Mouse (Mus musculus): ENCODE data around the gene Smtnl1. TPM values are rescaled to one million over a fixed set of nuclear protein-coding genes. Genes with fewer than 3 reads are reported as not detected.
A peak's percentile ranks its signal among the peaks of the same experiment; 100 is the strongest.

The Smtnl1 gene
- polyA plus RNA-seq, 1 experiment from 2014 or later = not detected

DNA sequence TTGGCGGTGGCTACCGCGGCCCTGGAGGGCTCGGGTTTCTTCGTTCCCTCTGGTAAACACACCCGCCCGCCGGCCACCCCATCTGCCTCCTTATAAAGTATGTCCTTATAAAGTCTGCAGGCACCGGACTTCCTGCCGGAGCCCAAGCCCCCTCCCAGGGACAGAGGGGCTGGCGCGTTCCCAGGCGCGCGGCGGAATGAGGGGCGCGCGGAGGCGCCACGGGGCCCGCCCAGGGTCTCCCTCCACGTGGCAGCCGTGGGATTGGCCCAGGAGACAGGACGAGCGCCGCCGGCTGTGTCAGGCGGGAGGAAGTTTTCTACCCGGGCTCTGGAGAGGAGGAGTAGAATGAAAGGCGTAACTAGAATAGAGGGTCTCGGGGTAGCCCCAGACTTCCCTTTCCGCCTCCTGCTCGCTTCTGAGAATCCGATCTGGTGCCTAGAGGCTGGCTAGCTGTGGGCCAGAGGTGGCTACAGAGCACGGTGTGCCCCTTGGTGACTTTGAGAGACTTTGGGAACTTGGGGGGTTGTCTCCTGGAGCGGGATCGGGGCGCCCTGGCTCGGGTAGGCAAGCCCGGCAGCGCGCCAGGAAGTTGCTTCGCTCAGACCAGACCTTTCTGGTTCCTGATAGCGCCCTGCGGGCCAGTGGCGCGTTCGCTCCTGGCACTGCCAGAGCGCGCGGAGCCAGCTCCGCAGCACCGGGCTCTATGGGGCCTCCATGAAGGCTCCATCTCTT, 17.7 kb upstream of the Smtnl1 start:
- peaks cover 27% of the 10 kb centered on the region; the same call in 1 of the 2 replicates for H3K27me3 ChIP-seq (ENCODE audit: control insufficient read depth, insufficient read depth, low read length)
- peak overlapping the region; percentile 96 for H3K4me2 ChIP-seq (ENCODE audit: low read depth, low read length)
- peaks cover 15% of the 10 kb centered on the region for H3K4me1 ChIP-seq (ENCODE audit: control insufficient read depth, insufficient read depth, low read length)
- no peaks in the 10 kb centered on the region for H3K36me3 ChIP-seq (ENCODE audit: control insufficient read depth, insufficient read depth, low read length)
- WGBS = under 1% methylated on average over 50 of the region's 54 CpGs
- peak overlapping the region; percentile 25 for H3K9ac ChIP-seq (replicated peaks; ENCODE audit: low read depth, low read length)
- H3K4me3 ChIP-seq (ENCODE audit: low read depth, low read length) = peak overlapping the region; percentile 48
- no peaks in the 10 kb centered on the region for H3K9me3 ChIP-seq (ENCODE audit: control insufficient read depth, low read length)
- peak; percentile 85 for ATAC-seq (ENCODE audit: low read depth)
- no peak overlapping the region for H3K27ac ChIP-seq (ENCODE audit: low read depth, low read length)

- Histone ChIP-seq H3K4me3 (ENCODE audit: low read depth, low read length) (peak overlapping the region; percentile 48), H3K27ac (ENCODE audit: low read depth, low read length) (no peak overlapping the region), H3K4me2 (ENCODE audit: low read depth, low read length) (peak overlapping the region; percentile 96), H3K9ac (replicated peaks; ENCODE audit: low read depth, low read length) (peak overlapping the region; percentile 25), H3K9me3 (ENCODE audit: control insufficient read depth, low read length) (no peaks in the 10 kb centered on the region), H3K36me3 (ENCODE audit: control insufficient read depth, insufficient read depth, low read length) (no peaks in the 10 kb centered on the region), H3K27me3 (ENCODE audit: control insufficient read depth, insufficient read depth, low read length) (peaks cover 27% of the 10 kb centered on the region; the same call in 1 of the 2 replicates), H3K4me1 (ENCODE audit: control insufficient read depth, insufficient read depth, low read length) (peaks cover 15% of the 10 kb centered on the region)
- under 1% methylated on average over 47 of the region's 47 CpGs for WGBS
- ATAC-seq (ENCODE audit: low read depth) = peak; percentile 1; the same call in 1 of the 2 replicates
Measured at GRCm38 (mm10) chr2:84838993-84839980, 16.8 kb upstream of the Smtnl1 start.

- peak within 1 kb of the TSS; percentile 96 for H3K4me2 ChIP-seq (ENCODE audit: low read depth, low read length)
- H3K4me1 ChIP-seq (ENCODE audit: control insufficient read depth, insufficient read depth, low read length) = peaks cover 15% of the 10 kb centered on the region
- WGBS = 17% methylated on average over 10 of the region's 10 CpGs
- H3K36me3 ChIP-seq (ENCODE audit: control insufficient read depth, insufficient read depth, low read length) = no peaks in the 10 kb centered on the region
- H3K9me3 ChIP-seq (ENCODE audit: control insufficient read depth, low read length) = no peaks in the 10 kb centered on the region
- H3K27ac ChIP-seq (ENCODE audit: low read depth, low read length) = no peak within 1 kb of the TSS
- H3K4me3 ChIP-seq (ENCODE audit: low read depth, low read length) = peak within 1 kb of the TSS; percentile 48
- H3K9ac ChIP-seq (replicated peaks; ENCODE audit: low read depth, low read length) = peak within 1 kb of the TSS; percentile 25; the same call in 1 of the 2 replicates
- ATAC-seq (ENCODE audit: low read depth) = no peak
- H3K27me3 ChIP-seq (ENCODE audit: control insufficient read depth, insufficient read depth, low read length) = peaks cover 27% of the 10 kb centered on the region; the same call in 1 of the 2 replicates
Measured at GRCm38 (mm10) chr2:84838593-84838949, 16.1 kb upstream of the Smtnl1 start, which contains the start of gene Slc43a1. Slc43a1 (plus strand) TSS chr2:84838850.

DNA sequence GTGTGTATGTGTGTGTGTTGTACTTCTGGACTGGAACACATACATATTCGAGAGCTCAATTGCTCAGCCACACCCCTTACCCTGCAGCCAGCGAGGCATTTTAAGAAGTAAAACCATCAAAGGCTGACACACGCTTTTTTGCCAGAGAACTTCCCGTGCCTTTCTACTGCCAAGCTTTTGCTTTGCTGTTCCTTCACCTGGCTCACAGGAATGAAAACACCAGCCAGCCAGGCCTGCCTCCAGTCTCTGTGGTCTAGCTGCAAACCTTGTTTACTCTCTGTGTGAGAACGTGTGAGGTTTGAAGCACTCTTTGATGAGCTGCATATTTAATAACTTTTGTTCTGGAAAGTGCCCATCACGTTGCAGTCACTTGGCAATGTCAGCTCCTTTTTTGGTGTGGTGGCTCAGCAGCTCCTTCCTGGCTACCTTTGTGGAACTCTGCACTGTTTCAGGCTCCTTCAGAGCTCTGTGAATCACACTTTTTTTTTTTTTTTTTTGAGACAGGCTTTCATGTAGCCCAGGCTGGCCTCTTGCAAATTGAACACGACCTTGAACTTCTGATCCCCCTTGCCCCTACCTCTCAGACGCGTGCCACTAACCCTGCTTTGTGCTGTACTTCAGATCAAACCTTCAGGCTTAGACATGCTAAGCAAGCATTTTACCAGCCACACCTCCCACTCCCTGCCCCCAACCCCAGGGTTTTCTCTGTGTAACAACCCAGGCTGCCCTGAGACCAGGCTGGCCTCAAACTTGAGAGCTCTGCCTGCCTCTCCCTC, 15.6 kb upstream of the Smtnl1 start:
- Histone ChIP-seq H3K36me3 (ENCODE audit: control insufficient read depth, insufficient read depth, low read length) (no peaks in the 10 kb centered on the region), H3K27me3 (ENCODE audit: control insufficient read depth, insufficient read depth, low read length) (peaks cover 27% of the 10 kb centered on the region; the same call in 1 of the 2 replicates), H3K4me3 (ENCODE audit: low read depth, low read length) (no peak overlapping the region), H3K4me1 (ENCODE audit: control insufficient read depth, insufficient read depth, low read length) (peaks cover 15% of the 10 kb centered on the region), H3K9me3 (ENCODE audit: control insufficient read depth, low read length) (no peaks in the 10 kb centered on the region), H3K27ac (ENCODE audit: low read depth, low read length) (no peak overlapping the region), H3K9ac (replicated peaks; ENCODE audit: low read depth, low read length) (no peak overlapping the region), H3K4me2 (ENCODE audit: low read depth, low read length) (no peak overlapping the region)
- ATAC-seq (ENCODE audit: low read depth) = no peak
- 34% methylated on average over 9 of the region's 9 CpGs for WGBS

DNA sequence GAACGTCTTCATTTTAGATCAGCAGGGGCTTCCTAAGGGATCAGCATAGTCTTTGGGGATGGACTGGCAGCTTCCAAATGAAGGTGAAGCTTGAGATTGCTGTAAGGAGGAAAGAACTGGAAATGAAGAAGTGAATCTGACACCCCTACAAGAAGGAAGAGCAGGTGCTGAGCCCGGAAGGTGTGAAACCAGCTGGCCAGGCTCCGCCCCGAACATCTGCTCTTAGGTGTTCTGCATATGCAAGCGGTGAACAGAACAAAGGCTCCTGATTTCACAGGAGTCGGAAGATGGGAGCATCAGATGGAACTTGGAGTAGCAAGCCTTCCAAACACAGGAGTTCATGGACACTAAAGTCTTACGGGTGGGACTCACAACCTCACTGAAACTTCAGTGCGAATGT, 14.7 kb upstream of the Smtnl1 start:
- Histone ChIP-seq H3K27me3 (ENCODE audit: control insufficient read depth, insufficient read depth, low read length) (peaks cover 27% of the 10 kb centered on the region; the same call in 1 of the 2 replicates), H3K9ac (replicated peaks; ENCODE audit: low read depth, low read length) (no peak overlapping the region), H3K9me3 (ENCODE audit: control insufficient read depth, low read length) (no peaks in the 10 kb centered on the region), H3K27ac (ENCODE audit: low read depth, low read length) (no peak overlapping the region), H3K36me3 (ENCODE audit: control insufficient read depth, insufficient read depth, low read length) (no peaks in the 10 kb centered on the region), H3K4me3 (ENCODE audit: low read depth, low read length) (no peak overlapping the region), H3K4me2 (ENCODE audit: low read depth, low read length) (no peak overlapping the region), H3K4me1 (ENCODE audit: control insufficient read depth, insufficient read depth, low read length) (peaks cover 15% of the 10 kb centered on the region)
- ATAC-seq (ENCODE audit: low read depth) = no peak
- WGBS = 67% methylated on average over 8 of the region's 8 CpGs

GRCm38 (mm10) chr2:84831666-84832391, 9.4 kb upstream of the Smtnl1 start:
- Histone ChIP-seq H3K9me3 (ENCODE audit: control insufficient read depth, low read length) (no peaks in the 10 kb centered on the region), H3K4me3 (ENCODE audit: low read depth, low read length) (no peak overlapping the region), H3K4me2 (ENCODE audit: low read depth, low read length) (no peak overlapping the region), H3K36me3 (ENCODE audit: control insufficient read depth, insufficient read depth, low read length) (no peaks in the 10 kb centered on the region), H3K9ac (replicated peaks; ENCODE audit: low read depth, low read length) (no peak overlapping the region; the same call in 1 of the 2 replicates), H3K4me1 (ENCODE audit: control insufficient read depth, insufficient read depth, low read length) (peaks cover 6% of the 10 kb centered on the region; the same call in 1 of the 2 replicates), H3K27me3 (ENCODE audit: control insufficient read depth, insufficient read depth, low read length) (no peaks in the 10 kb centered on the region), H3K27ac (ENCODE audit: low read depth, low read length) (no peak overlapping the region)
- ATAC-seq (ENCODE audit: low read depth) = peak; percentile 68
- 36% methylated on average over 10 of the region's 10 CpGs for WGBS

GRCm38 (mm10) chr2:84827283-84827920, 5.0 kb upstream of the Smtnl1 start:
- no peaks in the 10 kb centered on the region for H3K27me3 ChIP-seq (ENCODE audit: control insufficient read depth, insufficient read depth, low read length)
- peak overlapping the region; percentile 79 for H3K4me3 ChIP-seq (ENCODE audit: low read depth, low read length)
- peak; percentile 29; the same call in 1 of the 2 replicates for ATAC-seq (ENCODE audit: low read depth)
- H3K36me3 ChIP-seq (ENCODE audit: control insufficient read depth, insufficient read depth, low read length) = no peaks in the 10 kb centered on the region
- 1% methylated on average over 29 of the region's 29 CpGs for WGBS
- peak overlapping the region; percentile 61 for H3K9ac ChIP-seq (replicated peaks; ENCODE audit: low read depth, low read length)
- H3K9me3 ChIP-seq (ENCODE audit: control insufficient read depth, low read length) = no peaks in the 10 kb centered on the region
- H3K27ac ChIP-seq (ENCODE audit: low read depth, low read length) = no peak overlapping the region
- H3K4me1 ChIP-seq (ENCODE audit: control insufficient read depth, insufficient read depth, low read length) = peaks cover 10% of the 10 kb centered on the region; the same call in 1 of the 2 replicates
- H3K4me2 ChIP-seq (ENCODE audit: low read depth, low read length) = peak overlapping the region; percentile 77
